Mouse (Mus musculus): ENCODE measurements at regions not wholly inside any gene's neighbourhood (a gene's known extent, or its start where the extent isn't known, plus 50 kb on each side); places are given as distances from the start of the nearest gene placed in this dataset.

- ATAC-seq (ENCODE audit: insufficient read depth) = no peak
- H3K4me3 ChIP-seq (ENCODE audit: insufficient read depth in 1 of 2, low read depth in 2 of 2, low read length in 2 of 2) = no peak overlapping the region
- peaks cover 0 to 14% of the 10 kb centered on the region in 2 experiments; a peak in 2 of 4 replicates for H3K4me1 ChIP-seq (replicated peaks; ENCODE audit: control insufficient read depth in 2 of 2, insufficient read depth in 2 of 2, low read length in 1 of 2)
- H3K9ac ChIP-seq (replicated peaks) = no peak overlapping the region
- no peak overlapping the region for H3K27ac ChIP-seq
- 20% methylated on average over 6 of the region's 6 CpGs for WGBS (ENCODE audit: insufficient replicate concordance)
- no peak for TF ChIP-seq CTCF (IDR thresholded peaks at IDR 0.05; ENCODE audit: low read depth)
- no peak for TF ChIP-seq EP300 (IDR thresholded peaks at IDR 0.05; ENCODE audit: low read depth)
- no peak overlapping the region for H3K4me2 ChIP-seq (ENCODE audit: low read depth)
- no peaks in the 10 kb centered on the region for H3K36me3 ChIP-seq (replicated peaks; ENCODE audit: control insufficient read depth, insufficient read depth, low read depth)
- no peak for DNase-seq (ENCODE audit: low read depth in 3 of 3, low spot score in 3 of 3)
- H3K27me3 ChIP-seq (ENCODE audit: control insufficient read depth, insufficient read depth, low read length) = no peaks in the 10 kb centered on the region
- no peaks in the 10 kb centered on the region for H3K9me3 ChIP-seq (ENCODE audit: control insufficient read depth, low read length)
Observed at GRCm38 (mm10) chr5:119335979-119336378, 334.5 kb upstream of the Tbx3 start.

- Histone ChIP-seq H3K4me2 (ENCODE audit: low read depth) (no peak overlapping the region), H3K27ac (no peak overlapping the region), H3K4me3 (ENCODE audit: insufficient read depth in 1 of 2, low read depth in 2 of 2, low read length in 2 of 2) (no peak overlapping the region), H3K9me3 (ENCODE audit: control insufficient read depth, low read length) (no peaks in the 10 kb centered on the region), H3K4me1 (replicated peaks; ENCODE audit: control insufficient read depth in 2 of 2, insufficient read depth in 2 of 2, low read length in 1 of 2) (peaks cover 0 to 5% of the 10 kb centered on the region in 2 experiments; a peak in 2 of 4 replicates), H3K27me3 (ENCODE audit: control insufficient read depth, insufficient read depth, low read length) (no peaks in the 10 kb centered on the region), H3K9ac (replicated peaks) (no peak overlapping the region), H3K36me3 (replicated peaks; ENCODE audit: control insufficient read depth, insufficient read depth, low read depth) (no peaks in the 10 kb centered on the region)
- peak; percentile 79 for ATAC-seq (ENCODE audit: insufficient read depth)
- WGBS (ENCODE audit: insufficient replicate concordance) = 60% methylated on average over 4 of the region's 4 CpGs
- DNase-seq (ENCODE audit: low read depth in 3 of 3, low spot score in 3 of 3) = peak; percentile 16 to 43 (median 24)
- TF ChIP-seq CTCF (IDR thresholded peaks at IDR 0.05; ENCODE audit: low read depth) = no peak
Observed at GRCm38 (mm10) chr5:119337739-119338138, 332.7 kb upstream of the Tbx3 start.

- no peak for TF ChIP-seq EP300 (IDR thresholded peaks at IDR 0.05; ENCODE audit: low read depth)
- no peak for TF ChIP-seq CTCF (IDR thresholded peaks at IDR 0.05; ENCODE audit: low read depth)
- Histone ChIP-seq H3K9ac (replicated peaks) (no peak overlapping the region), H3K27me3 (ENCODE audit: control insufficient read depth, insufficient read depth, low read length) (no peaks in the 10 kb centered on the region), H3K4me1 (replicated peaks; ENCODE audit: control insufficient read depth in 2 of 2, insufficient read depth in 2 of 2, low read length in 1 of 2) (peaks cover 0 to 3% of the 10 kb centered on the region in 2 experiments; a peak in 2 of 4 replicates), H3K9me3 (ENCODE audit: control insufficient read depth, low read length) (no peaks in the 10 kb centered on the region), H3K27ac (no peak overlapping the region), H3K4me2 (ENCODE audit: low read depth) (no peak overlapping the region), H3K4me3 (ENCODE audit: insufficient read depth in 1 of 2, low read depth in 2 of 2, low read length in 2 of 2) (no peak overlapping the region), H3K36me3 (replicated peaks; ENCODE audit: control insufficient read depth, insufficient read depth, low read depth) (no peaks in the 10 kb centered on the region)
- WGBS (ENCODE audit: insufficient replicate concordance) = 65% methylated on average over 6 of the region's 6 CpGs
- DNase-seq (ENCODE audit: low read depth in 3 of 3, low spot score in 3 of 3) = no peak
- no peak for ATAC-seq (ENCODE audit: insufficient read depth)
Observed at GRCm38 (mm10) chr5:119338711-119339110, 331.8 kb upstream of the Tbx3 start.

- Histone ChIP-seq H3K27ac (no peak overlapping the region), H3K9me3 (ENCODE audit: control insufficient read depth, low read length) (no peaks in the 10 kb centered on the region), H3K27me3 (ENCODE audit: control insufficient read depth, insufficient read depth, low read length) (no peaks in the 10 kb centered on the region), H3K4me1 (replicated peaks; ENCODE audit: control insufficient read depth in 2 of 2, insufficient read depth in 2 of 2, low read length in 1 of 2) (no peaks in the 10 kb centered on the region; a peak in 2 of 4 replicates), H3K4me3 (ENCODE audit: insufficient read depth in 1 of 2, low read depth in 2 of 2, low read length in 2 of 2) (no peak overlapping the region), H3K36me3 (replicated peaks; ENCODE audit: control insufficient read depth, insufficient read depth, low read depth) (no peaks in the 10 kb centered on the region), H3K9ac (replicated peaks) (no peak overlapping the region), H3K4me2 (ENCODE audit: low read depth) (no peak overlapping the region)
- DNase-seq (ENCODE audit: low read depth in 3 of 3, low spot score in 3 of 3) = no peak
- ATAC-seq (ENCODE audit: insufficient read depth) = no peak
- TF ChIP-seq CTCF (IDR thresholded peaks at IDR 0.05; ENCODE audit: low read depth) = no peak
- TF ChIP-seq EP300 (IDR thresholded peaks at IDR 0.05; ENCODE audit: low read depth) = no peak
- 20% methylated on average over 4 of the region's 4 CpGs for WGBS (ENCODE audit: insufficient replicate concordance)
Observed at GRCm38 (mm10) chr5:119348303-119348702, 322.2 kb upstream of the Tbx3 start.

GRCm38 (mm10) chr5:119349395-119349794 is 321.1 kb upstream of the Tbx3 start:
- Histone ChIP-seq H3K4me1 (replicated peaks; ENCODE audit: control insufficient read depth in 2 of 2, insufficient read depth in 2 of 2, low read length in 1 of 2) (no peaks in the 10 kb centered on the region; a peak in 2 of 4 replicates), H3K27ac (no peak overlapping the region), H3K9me3 (ENCODE audit: control insufficient read depth, low read length) (no peaks in the 10 kb centered on the region), H3K36me3 (replicated peaks; ENCODE audit: control insufficient read depth, insufficient read depth, low read depth) (no peaks in the 10 kb centered on the region), H3K4me3 (ENCODE audit: insufficient read depth in 1 of 2, low read depth in 2 of 2, low read length in 2 of 2) (no peak overlapping the region), H3K9ac (replicated peaks) (no peak overlapping the region), H3K4me2 (ENCODE audit: low read depth) (no peak overlapping the region), H3K27me3 (ENCODE audit: control insufficient read depth, insufficient read depth, low read length) (no peaks in the 10 kb centered on the region)
- ATAC-seq (ENCODE audit: insufficient read depth) (no peak), DNase-seq (ENCODE audit: low read depth in 3 of 3, low spot score in 3 of 3) (no peak)
- TF ChIP-seq CTCF (IDR thresholded peaks at IDR 0.05; ENCODE audit: low read depth) = no peak
- no peak for TF ChIP-seq EP300 (IDR thresholded peaks at IDR 0.05; ENCODE audit: low read depth)
- WGBS (ENCODE audit: insufficient replicate concordance) = 29% methylated on average over 6 of the region's 6 CpGs
